Mouse (Mus musculus): ENCODE data around the gene Slc11a2. TPM values are rescaled to one million over a fixed set of nuclear protein-coding genes. Genes with fewer than 3 reads are reported as not detected.

Gene Slc11a2
- 95.8 and 102 TPM in 2 replicates for total RNA-seq (2021)
- long read RNA-seq, experiment 1, full-length matches to known transcripts, result 28 of 65 reads
- long read RNA-seq, experiment 1, partial matches to known transcripts, result 10 of 65 reads
- long read RNA-seq, experiment 1, other reads (novel, unspliced or antisense), result 27 of 65 reads
- long read RNA-seq, experiment 2, full-length matches to known transcripts, result 19 of 46 reads
- long read RNA-seq, experiment 2, partial matches to known transcripts, result 10 of 46 reads
- long read RNA-seq, experiment 2, other reads (novel, unspliced or antisense), result 17 of 46 reads

GRCm38 (mm10) chr15:100424396-100425122 is at the start of gene Slc11a2:
Gene Slc11a2, minus strand, starts transcription at chr15:100425072.
- peak; percentile 49 for DNase-seq

GRCm38 (mm10) chr15:100473926-100474503 is 49.1 kb upstream of the Slc11a2 start:
- no peak for DNase-seq

GRCm38 (mm10) chr15:100470037-100470436 is 45.2 kb upstream of the Slc11a2 start:
- DNase-seq, result no peak

- DNase-seq, result no peak
Observed at GRCm38 (mm10) chr15:100469189-100469545, 44.3 kb upstream of the Slc11a2 start.

GRCm38 (mm10) chr15:100468295-100469188 is 43.7 kb upstream of the Slc11a2 start, which contains the start of gene Letmd1:
Gene Letmd1, plus strand, starts transcription at chr15:100469023.
- DNase-seq, result peak; percentile 96

- DNase-seq, result no peak
Observed at GRCm38 (mm10) chr15:100467738-100468137, 42.9 kb upstream of the Slc11a2 start.

- DNase-seq, result no peak
Observed at GRCm38 (mm10) chr15:100465432-100465831, 40.6 kb upstream of the Slc11a2 start.

- peak; percentile 85 for DNase-seq
Observed at GRCm38 (mm10) chr15:100463712-100464111, 38.8 kb upstream of the Slc11a2 start.

GRCm38 (mm10) chr15:100462086-100462485 is 37.2 kb upstream of the Slc11a2 start:
- no peak for DNase-seq

- DNase-seq, result no peak
Observed at GRCm38 (mm10) chr15:100461646-100462045, 36.8 kb upstream of the Slc11a2 start.

- peak; percentile 60 for DNase-seq
Observed at GRCm38 (mm10) chr15:100460942-100461341, 36.1 kb upstream of the Slc11a2 start.

- DNase-seq, result peak; percentile 83
Observed at GRCm38 (mm10) chr15:100458055-100458454, 33.2 kb upstream of the Slc11a2 start.

- peak; percentile 86 for DNase-seq
Observed at GRCm38 (mm10) chr15:100457340-100457739, 32.5 kb upstream of the Slc11a2 start.

- no peak for DNase-seq
Observed at GRCm38 (mm10) chr15:100456356-100456991, 31.6 kb upstream of the Slc11a2 start.

GRCm38 (mm10) chr15:100452486-100452885 is 27.6 kb upstream of the Slc11a2 start:
- no peak for DNase-seq

- DNase-seq, result no peak
Observed at GRCm38 (mm10) chr15:100451245-100451644, 26.4 kb upstream of the Slc11a2 start.

GRCm38 (mm10) chr15:100449495-100449894 is 24.6 kb upstream of the Slc11a2 start:
- DNase-seq, result no peak

- no peak for DNase-seq
Observed at GRCm38 (mm10) chr15:100448572-100448971, 23.7 kb upstream of the Slc11a2 start.

GRCm38 (mm10) chr15:100446887-100447286 is 22.0 kb upstream of the Slc11a2 start:
- DNase-seq, result no peak

GRCm38 (mm10) chr15:100443126-100443922 is 18.5 kb upstream of the Slc11a2 start:
- peak; percentile 94 for DNase-seq

- peak; percentile 56 for DNase-seq
Observed at GRCm38 (mm10) chr15:100436518-100436917, 11.6 kb upstream of the Slc11a2 start.
